Mouse (Mus musculus) testis, adult 2 months (tissue): ENCODE measurements around the gene Rex2.
"Not testable (repeated sequence)": the region's sequence is repeated elsewhere in the genome, so short reads cannot be mapped to it uniquely, and the experiment has no call there.

Experiments used
- CTCF ChIP-seq: fragments of 200-500 bp; IDR thresholded peaks from 2 replicates; pipeline ENCODE4 v1.5.1; 2012; ENCODE audit warnings: low read depth, mild to moderate bottlenecking, inconsistent platforms, low read length, moderate library complexity; ENCODE audit not compliant: control insufficient read depth, insufficient read depth, insufficient replicate concordance
- POLR2A ChIP-seq: fragments of 200-500 bp; IDR thresholded peaks from 2 replicates; pipeline ENCODE4 v1.6.1; 2012; ENCODE audit warnings: low read depth, mild to moderate bottlenecking, inconsistent platforms, low read length, moderate library complexity; ENCODE audit not compliant: control insufficient read depth

DNA sequence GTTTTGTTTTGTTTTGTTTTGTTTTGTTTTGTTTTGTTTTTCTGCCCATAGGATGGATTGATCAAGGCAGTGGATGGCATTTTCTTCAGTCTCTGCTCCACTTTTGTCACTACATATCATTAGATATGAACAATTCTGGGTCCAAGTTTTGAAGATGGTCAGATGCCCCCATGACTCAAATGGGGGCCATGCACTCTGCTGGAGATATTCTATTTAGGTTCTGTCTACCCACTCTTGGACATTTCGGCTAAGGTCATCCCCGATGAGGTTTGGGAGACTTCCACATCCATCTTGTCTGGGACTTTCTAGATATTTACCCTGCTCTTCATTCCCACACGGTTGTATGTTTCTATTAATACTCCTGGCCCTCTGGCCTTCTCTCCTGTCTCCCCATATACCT is 42.1 kb downstream of the Rex2 start:
- not testable (repeated sequence) for TF ChIP-seq CTCF, POLR2A
